Mouse (Mus musculus) midbrain, embryonic 16.5 days (tissue): ENCODE measurements around the gene Gga1. TPM values are rescaled to one million over a fixed set of nuclear protein-coding genes. Genes with fewer than 3 reads are reported as not detected.

Experiments
- ATAC-seq: fragments of 200-750 bp; cut with Nextera tagmentation; 2 replicates; pipeline ENCODE4 v1.8.0; 2017; ENCODE audit warnings: moderate TSS enrichment
- H3K27ac ChIP-seq: fragments of 300-500 bp; sonication (generic); 2 replicates; pipeline ENCODE4 v1.5.1; 2014; ENCODE audit warnings: mild to moderate bottlenecking, low read length, mixed read lengths
- H3K27me3 ChIP-seq: fragments of 300-500 bp; sonication (generic); 2 replicates; pipeline ENCODE4 v1.6.1; 2014; ENCODE audit warnings: low read depth, low read length, mixed read lengths; ENCODE audit not compliant: control insufficient read depth, insufficient read depth
- H3K36me3 ChIP-seq: fragments of 300-500 bp; sonication (generic); 2 replicates; pipeline ENCODE4 v1.6.1; 2014; ENCODE audit warnings: mild to moderate bottlenecking, low read length, moderate library complexity, mixed read lengths; ENCODE audit not compliant: control insufficient read depth, insufficient read depth
- H3K4me1 ChIP-seq: fragments of 300-500 bp; sonication (generic); 2 replicates; pipeline ENCODE4 v1.6.1; 2014; ENCODE audit warnings: mild to moderate bottlenecking, low read length, mixed read lengths; ENCODE audit not compliant: control insufficient read depth, insufficient read depth
- H3K4me2 ChIP-seq: fragments of 300-500 bp; sonication (generic); 2 replicates; pipeline ENCODE4 v1.6.1; 2014; ENCODE audit warnings: mild to moderate bottlenecking, low read length, mixed read lengths
- H3K4me3 ChIP-seq: fragments of 300-500 bp; sonication (generic); 2 replicates; pipeline ENCODE4 v1.5.1; 2014; ENCODE audit warnings: low read depth, mild to moderate bottlenecking, low read length, moderate library complexity, mixed read lengths
- H3K9ac ChIP-seq: fragments of 300-500 bp; sonication (generic); 2 replicates; pipeline ENCODE4 v1.6.1; 2014; ENCODE audit warnings: low read depth, low read length, mixed read lengths
- H3K9me3 ChIP-seq: fragments of 300-500 bp; sonication (generic); replicated peaks from 2 replicates; pipeline ENCODE4 v1.6.1; 2014; ENCODE audit warnings: mild to moderate bottlenecking, low read length, mixed read lengths; ENCODE audit not compliant: control insufficient read depth, poor library complexity, severe bottlenecking
- WGBS: fragments of 180-500 bp; shearing (Covaris S2); extraction: QIAGEN DNeasy Blood & Tissue Kit; methylation state at CpG from one replicate; pipeline ENCODE4 v1.1.7; 2014; 5-methylcytosine and 5-hydroxymethylcytosine counted together
- polyA plus RNA-seq: library from polyadenylated mRNA; unstranded; fragments of >200 nt; fragmentation: Nextera tagmentation; extraction: Ambion mirVana; gene quantifications from 2 replicates; pipeline ENCODE4 v1.2.1, GENCODE M21; 2015

The Gga1 gene
- polyA plus RNA-seq, 1 experiment from 2014 or later: 46.5 TPM

DNA sequence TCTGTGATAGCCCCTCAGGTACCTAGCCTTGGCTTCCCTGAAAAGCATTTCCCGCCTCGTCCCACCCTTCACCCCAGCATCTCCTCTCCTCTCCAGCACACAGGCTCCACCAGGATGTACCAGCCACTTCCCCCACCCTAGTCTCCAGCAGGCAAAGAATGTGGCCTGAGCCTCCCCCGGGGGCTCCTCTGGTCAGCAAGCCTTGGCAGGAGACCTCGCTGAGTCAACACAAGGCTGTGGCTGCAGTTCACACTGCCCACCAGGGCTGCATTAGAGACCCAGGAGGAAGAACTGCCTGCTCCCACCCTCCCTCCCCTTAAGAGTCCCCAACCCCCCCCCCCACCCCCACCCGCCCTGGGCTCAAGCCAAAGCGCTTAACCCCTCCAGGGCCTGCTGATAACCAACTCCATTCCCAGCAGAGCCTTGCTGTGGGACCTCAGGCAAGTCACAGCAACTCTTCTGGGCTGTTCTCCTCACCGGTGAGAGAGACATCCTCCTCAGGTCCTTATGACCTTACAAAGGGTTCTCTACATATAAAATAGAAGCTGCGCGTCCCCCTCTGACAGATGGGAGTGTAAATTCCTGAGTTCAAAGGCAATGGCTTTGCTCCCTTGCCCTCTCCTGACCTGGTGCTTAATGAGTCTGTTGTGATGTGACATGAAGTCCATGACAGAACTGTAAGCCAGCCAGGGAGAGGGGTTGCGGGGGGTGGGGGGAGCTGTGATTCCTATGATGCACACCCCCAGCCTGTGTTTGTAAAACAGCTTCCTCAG is 42.6 kb upstream of the Gga1 start:
- Histone ChIP-seq H3K4me2 (no peak overlapping the region), H3K27me3 (no peaks in the 10 kb centered on the region), H3K36me3 (no peaks in the 10 kb centered on the region), H3K9ac (no peak overlapping the region), H3K4me1 (peaks cover 7% of the 10 kb centered on the region), H3K4me3 (no peak overlapping the region), H3K27ac (peak overlapping the region; percentile 70), H3K9me3 (no peaks in the 10 kb centered on the region)
- WGBS: 59% methylated on average over 10 of the region's 10 CpGs
- ATAC-seq: no peak

DNA sequence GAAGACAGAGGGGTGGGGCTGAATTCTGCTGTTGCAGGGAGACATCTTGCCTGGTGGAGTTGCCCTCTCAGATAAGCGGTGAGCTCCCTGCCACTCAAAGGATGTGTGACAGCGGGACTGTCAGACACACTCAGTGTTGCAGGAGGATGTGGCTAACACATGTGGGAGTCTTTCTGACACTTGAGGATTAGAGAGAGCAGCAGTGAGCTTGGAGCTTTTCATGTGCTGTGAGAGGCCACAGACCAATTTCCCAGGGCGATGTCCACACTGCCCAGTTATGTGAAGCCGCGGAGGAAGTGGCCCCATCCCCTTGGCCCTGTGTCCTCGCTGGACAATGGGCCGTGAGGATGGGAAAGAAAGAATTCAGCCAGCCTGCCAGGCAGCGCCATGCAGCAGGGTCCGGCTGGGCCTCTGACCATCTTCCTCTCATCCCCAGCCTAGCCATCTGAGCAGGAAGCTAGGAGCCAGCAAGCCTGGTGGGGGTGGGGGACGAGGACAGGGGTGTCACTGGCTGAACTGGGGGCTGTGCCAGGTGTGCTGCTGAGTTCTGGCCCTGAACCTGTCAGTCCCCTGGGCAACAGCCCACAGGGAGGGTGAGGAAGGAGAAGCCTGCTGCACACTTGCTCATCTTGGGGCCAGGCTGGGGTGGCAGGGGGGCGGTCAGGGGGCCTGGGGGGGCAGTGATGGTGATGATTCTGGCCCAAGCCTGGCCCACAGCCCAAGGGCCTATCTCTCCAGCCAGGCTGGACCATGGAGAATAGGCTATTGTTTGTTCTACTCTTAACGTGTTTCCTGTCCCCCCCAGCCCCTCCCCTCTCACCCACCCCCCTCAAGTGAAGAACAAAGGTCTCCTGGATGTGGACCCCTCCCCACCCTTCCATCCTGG is 41.5 kb upstream of the Gga1 start:
- H3K27me3 ChIP-seq: no peaks in the 10 kb centered on the region
- no peak overlapping the region for H3K4me3 ChIP-seq
- H3K4me2 ChIP-seq: no peak overlapping the region
- 13% methylated on average over 12 of the region's 12 CpGs for WGBS
- H3K4me1 ChIP-seq: peaks cover 13% of the 10 kb centered on the region
- peak; percentile 43; the same call in 1 of the 2 replicates for ATAC-seq
- H3K27ac ChIP-seq: peak overlapping the region; percentile 70
- no peaks in the 10 kb centered on the region for H3K36me3 ChIP-seq
- no peak overlapping the region for H3K9ac ChIP-seq
- no peaks in the 10 kb centered on the region for H3K9me3 ChIP-seq

DNA sequence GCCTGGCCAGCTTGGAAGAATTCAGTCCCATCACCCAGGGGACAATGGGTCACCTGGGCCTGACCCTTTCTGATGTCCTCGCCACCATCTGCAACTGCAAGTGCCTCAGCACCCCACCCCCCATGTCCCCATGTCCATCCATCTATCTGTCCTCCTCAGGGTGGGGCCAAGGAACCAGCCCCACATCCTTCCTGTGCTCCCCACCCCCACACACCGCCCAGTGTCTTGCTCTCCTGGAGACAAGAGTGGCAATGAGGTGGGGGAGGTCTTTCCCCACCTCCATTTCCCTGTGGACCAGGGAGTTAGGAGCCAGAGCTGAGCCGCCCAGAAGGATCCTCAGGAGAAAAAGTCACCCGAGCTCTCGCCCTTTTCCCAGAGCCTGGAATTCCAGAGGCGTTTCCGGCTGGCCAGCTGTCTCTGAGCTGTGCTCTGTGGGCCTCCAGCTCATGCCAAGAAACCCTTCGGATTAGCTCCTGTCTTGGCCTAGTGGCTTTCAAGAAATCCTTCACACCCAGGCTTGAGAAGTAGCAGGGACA is 40.8 kb upstream of the Gga1 start:
- no peak for ATAC-seq
- Histone ChIP-seq H3K36me3 (no peaks in the 10 kb centered on the region), H3K4me1 (peaks cover 15% of the 10 kb centered on the region), H3K27me3 (no peaks in the 10 kb centered on the region), H3K9me3 (no peaks in the 10 kb centered on the region), H3K4me2 (no peak overlapping the region), H3K27ac (peak overlapping the region; percentile 70), H3K9ac (no peak overlapping the region), H3K4me3 (no peak overlapping the region)
- 55% methylated on average over 7 of the region's 8 CpGs for WGBS

DNA sequence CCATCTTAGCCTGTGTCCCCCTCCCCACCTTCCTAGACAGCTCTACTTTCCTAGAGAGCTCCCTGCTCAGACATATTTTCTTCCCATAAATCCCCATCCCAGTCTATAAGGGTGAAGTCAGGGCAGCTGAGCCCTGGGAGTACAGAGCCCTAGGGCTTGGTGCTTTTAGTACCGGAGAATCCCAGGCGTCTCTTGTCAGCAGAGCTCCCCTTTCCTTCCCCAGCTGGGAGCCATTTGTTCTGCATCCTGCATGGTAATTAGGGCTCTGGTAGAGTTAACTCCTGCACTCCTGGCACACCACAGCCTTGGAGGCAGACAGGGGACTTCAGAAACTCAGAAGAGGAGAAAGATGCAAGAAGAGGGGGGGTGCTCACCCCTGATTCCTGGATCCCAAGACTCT is 37.2 kb upstream of the Gga1 start:
- Histone ChIP-seq H3K4me2 (no peak overlapping the region), H3K36me3 (no peaks in the 10 kb centered on the region), H3K4me1 (peaks cover 24% of the 10 kb centered on the region), H3K9ac (no peak overlapping the region), H3K4me3 (no peak overlapping the region), H3K27me3 (peaks cover 21% of the 10 kb centered on the region), H3K9me3 (no peaks in the 10 kb centered on the region), H3K27ac (0 out of 2 replicates have a peak overlapping the region, but pooled peaks have one; percentile 13)
- WGBS: 0% methylated on average over 2 of the region's 2 CpGs
- ATAC-seq: no peak

DNA sequence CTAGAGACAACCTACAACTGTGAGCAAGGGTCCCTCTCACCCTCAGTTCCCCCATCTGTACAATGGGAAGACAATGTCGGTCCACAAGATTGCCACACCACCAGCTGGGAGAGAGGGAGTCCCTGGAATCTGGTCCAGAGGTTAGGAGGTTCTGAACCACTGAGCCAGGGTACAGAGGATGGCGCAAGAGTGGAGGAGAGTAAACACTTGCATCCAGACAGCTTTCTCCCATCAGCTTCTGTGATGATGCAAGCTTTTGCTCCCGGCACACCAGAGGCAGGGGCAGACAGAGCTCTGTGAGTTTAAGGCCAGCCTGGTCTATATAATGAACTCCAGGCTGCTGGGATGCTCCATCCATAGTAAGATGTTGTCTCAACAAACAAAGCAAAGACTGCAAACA is 36.7 kb upstream of the Gga1 start:
- H3K27ac ChIP-seq: no peak overlapping the region
- H3K4me2 ChIP-seq: no peak overlapping the region
- peaks cover 22% of the 10 kb centered on the region for H3K27me3 ChIP-seq
- no peak overlapping the region for H3K4me3 ChIP-seq
- no peak overlapping the region for H3K9ac ChIP-seq
- no peaks in the 10 kb centered on the region for H3K36me3 ChIP-seq
- no peak for ATAC-seq
- WGBS: 52% methylated on average over 3 of the region's 3 CpGs
- H3K4me1 ChIP-seq: peaks cover 26% of the 10 kb centered on the region
- no peaks in the 10 kb centered on the region for H3K9me3 ChIP-seq

DNA sequence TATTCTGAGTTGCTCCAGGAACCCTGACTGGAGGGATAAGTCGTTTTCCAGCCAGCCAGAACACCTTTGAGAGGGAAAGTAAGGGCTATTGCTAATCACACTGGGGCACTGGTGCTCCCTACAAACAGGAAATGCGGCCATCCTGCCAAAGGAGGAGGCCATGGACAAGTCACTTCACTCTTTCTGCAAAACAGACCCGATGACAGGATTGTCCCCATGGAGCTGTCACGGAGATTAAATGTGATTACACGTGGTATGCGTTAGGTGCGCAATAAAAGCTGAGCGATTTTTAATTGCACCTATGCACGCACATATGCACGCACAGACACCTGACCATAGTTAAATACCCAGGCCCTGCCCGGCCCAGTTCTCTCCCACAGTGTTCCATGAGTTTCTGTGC is 36.2 kb upstream of the Gga1 start:
- Histone ChIP-seq H3K9me3 (no peaks in the 10 kb centered on the region), H3K4me2 (no peak overlapping the region), H3K4me3 (no peak overlapping the region), H3K4me1 (peaks cover 26% of the 10 kb centered on the region), H3K9ac (no peak overlapping the region), H3K27me3 (peaks cover 22% of the 10 kb centered on the region), H3K27ac (no peak overlapping the region), H3K36me3 (no peaks in the 10 kb centered on the region)
- 46% methylated on average over 11 of the region's 11 CpGs for WGBS
- ATAC-seq: no peak

DNA sequence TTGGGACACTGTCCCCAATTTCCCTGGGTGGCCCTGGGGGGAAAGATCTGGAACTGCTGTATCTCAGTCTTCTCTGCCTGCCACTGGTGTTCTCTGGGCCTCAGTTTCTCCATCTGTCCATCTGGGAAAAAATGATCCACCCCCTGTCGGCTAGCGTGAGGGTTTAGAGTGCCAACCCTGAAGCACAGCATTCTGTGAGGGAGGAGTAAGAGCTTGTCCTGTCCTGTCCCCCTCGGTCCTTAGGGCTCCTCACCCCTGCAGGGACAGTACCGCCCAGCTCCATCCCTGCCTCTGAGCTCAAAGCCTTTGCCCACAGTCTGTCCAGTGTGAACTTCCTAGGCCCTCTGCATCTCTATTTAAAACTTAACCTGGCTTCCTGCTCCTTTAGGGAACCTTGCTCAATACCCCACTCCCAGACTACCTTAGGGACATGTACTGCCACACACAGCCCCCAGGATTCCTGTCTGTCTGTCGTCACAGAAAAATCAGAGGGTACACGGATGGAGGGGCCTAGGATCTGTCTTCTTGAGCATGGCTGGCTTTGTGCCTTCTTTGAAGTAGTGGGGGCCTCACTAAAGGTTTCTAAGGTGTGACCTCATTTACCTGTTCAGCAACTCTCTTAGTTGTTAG is 35.7 kb upstream of the Gga1 start:
- H3K9me3 ChIP-seq: no peaks in the 10 kb centered on the region
- peaks cover 22% of the 10 kb centered on the region for H3K27me3 ChIP-seq
- no peak overlapping the region for H3K9ac ChIP-seq
- 54% methylated on average over 6 of the region's 6 CpGs for WGBS
- no peaks in the 10 kb centered on the region for H3K36me3 ChIP-seq
- H3K4me2 ChIP-seq: no peak overlapping the region
- no peak overlapping the region for H3K27ac ChIP-seq
- H3K4me3 ChIP-seq: no peak overlapping the region
- no peak for ATAC-seq
- H3K4me1 ChIP-seq: peaks cover 26% of the 10 kb centered on the region

DNA sequence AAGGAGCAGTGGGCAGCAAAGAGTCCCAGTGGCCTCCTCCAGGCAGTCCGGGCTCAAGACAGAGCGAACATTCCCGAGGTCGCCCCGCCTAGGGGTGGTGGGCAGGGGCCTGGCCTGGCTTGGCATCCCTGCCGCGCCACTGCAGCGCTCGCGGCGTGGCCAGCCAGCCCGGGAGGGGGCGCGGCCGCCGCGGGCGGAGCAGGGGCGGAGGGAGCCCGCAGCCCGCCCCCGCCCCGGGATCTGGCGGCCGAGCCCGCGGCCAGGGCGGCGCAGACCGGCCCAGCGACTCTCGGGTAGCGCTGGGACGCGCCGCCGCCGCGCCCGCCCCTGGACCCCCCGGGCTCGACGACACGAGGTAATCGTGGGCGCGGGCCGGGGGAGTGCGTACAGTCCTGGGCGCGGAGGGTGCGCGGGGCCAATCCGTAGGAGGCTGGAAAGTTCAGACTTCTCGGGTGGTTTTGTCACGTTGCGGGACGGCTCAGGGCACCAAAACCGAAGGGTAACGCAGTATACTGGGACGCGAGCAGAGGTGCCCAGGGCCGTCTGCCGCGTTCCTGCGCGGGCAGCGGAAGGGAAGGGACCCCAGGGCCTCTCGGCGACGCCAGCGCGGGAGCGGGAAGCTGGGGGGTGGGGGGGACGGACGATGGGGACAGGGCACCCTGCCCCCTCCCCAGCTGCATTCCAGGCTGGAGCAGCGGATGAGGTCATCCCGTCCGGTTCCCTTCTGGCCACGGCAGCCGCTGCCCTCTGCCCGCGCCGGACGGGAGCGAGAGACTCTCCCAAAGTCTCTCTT is 34.4 kb upstream of the Gga1 start, which contains the start of gene Cdc42ep1:
Gene Cdc42ep1 (plus strand): TSS at position 254 of the 793 bp plus-strand sequence.
- WGBS: under 1% methylated on average over 74 of the region's 86 CpGs

More for the DNA sequence above, 34.4 kb upstream of the Gga1 start, which contains the start of gene Cdc42ep1:
- H3K9me3 ChIP-seq: no peaks in the 10 kb centered on the region
- peaks cover 24% of the 10 kb centered on the region for H3K4me1 ChIP-seq
- peak within 1 kb of the TSS; percentile 76 for H3K4me2 ChIP-seq
- H3K27me3 ChIP-seq: peaks cover 22% of the 10 kb centered on the region
- peak within 1 kb of the TSS; percentile 43 for H3K4me3 ChIP-seq
- H3K36me3 ChIP-seq: no peaks in the 10 kb centered on the region
- H3K27ac ChIP-seq: peak within 1 kb of the TSS; percentile 70
- peak within 1 kb of the TSS; percentile 61 for H3K9ac ChIP-seq
- ATAC-seq: peak; percentile 47; the same call in 1 of the 2 replicates
